Mouse (Mus musculus): ENCODE data around the gene Tcea3.

DNA sequence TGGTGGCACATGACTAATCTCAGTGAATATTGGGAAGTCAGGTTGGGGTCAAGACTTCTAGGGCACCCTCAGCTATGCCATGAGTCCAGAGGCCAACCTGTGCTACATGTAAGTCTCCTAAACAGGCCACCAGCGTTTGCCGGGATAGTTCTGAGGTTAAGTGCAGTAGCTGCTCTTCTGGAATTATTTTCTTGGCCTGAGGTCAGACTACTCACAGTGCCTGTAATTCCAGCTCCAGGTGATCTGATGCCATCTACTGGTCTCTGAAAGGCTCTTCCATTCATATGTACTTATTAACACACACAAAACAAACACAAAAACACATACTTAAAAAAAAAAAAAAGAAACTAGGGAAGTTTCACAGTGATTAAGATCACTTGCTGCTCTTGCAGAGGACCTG lies 76.7 kb downstream of the Tcea3 start:
- no peak for TF ChIP-seq CTCF (IDR thresholded peaks at IDR 0.05; ENCODE audit: low read depth, low read length)
- no peak for TF ChIP-seq TAL1 (conservative IDR thresholded peaks at IDR 0.05; ENCODE audit: low read depth, low read length)
- TF ChIP-seq POLR2AphosphoS5 (IDR thresholded peaks at IDR 0.05; ENCODE audit: insufficient replicate concordance, low read depth, low read length) = no peak
